In genomic region chr3:90292345-90293275, GRCm38 (mm10) we compare ENCODE assay signal across 8 mouse cellular contexts. TPM values are rescaled to one million over a fixed set of nuclear protein-coding genes. Genes with fewer than 3 reads are reported as not detected.
DNase-seq lines count a peak whose midpoint lies in the region; ATAC-seq and TF ChIP-seq lines count a peak whose summit lies in the region.

Gene Gatad2b, plus strand, starts transcription at chr3:90293178.

- WGBS in forebrain, embryonic 11.5 days = under 1% methylated on average over 47 of the region's 47 CpGs
- under 1% methylated on average over 46 of the region's 47 CpGs for WGBS in heart, embryonic 16.5 days
- under 1% methylated on average over 46 of the region's 47 CpGs for WGBS in liver, embryonic 15.5 days (ENCODE audit: insufficient replicate concordance)
- 1% methylated on average over 47 of the region's 47 CpGs for WGBS in neural tube, embryonic 12.5 days

- no peak; the same call in 1 of the 2 replicates for TF ChIP-seq RAD21 in CH12.LX (IDR thresholded peaks at IDR 0.05; ENCODE audit: low read depth, low read length)

- peak; percentile 99 for DNase-seq in CH12.LX (ENCODE audit: extremely low read depth)
- DNase-seq in c-Kit-positive CD71-positive TER-119-negative erythroid progenitor cells, embryonic 14.5 days (ENCODE audit: low read depth) = peak; percentile 99
- DNase-seq in forebrain, embryonic 11.5 days (ENCODE audit: low spot score) = peak; percentile 98
- DNase-seq in kidney, postnatal 36 days = peak; percentile 99 to 100
- peak; percentile 100 for DNase-seq in telencephalon, adult 2 months (ENCODE audit: low read depth, low spot score)

- TF ChIP-seq CTCF in CH12.LX (conservative IDR thresholded peaks at IDR 0.05 in 1 of 2, IDR thresholded peaks at IDR 0.05 in 1 of 2; ENCODE audit: low read depth in 2 of 2, low read length in 2 of 2) = no peak

- in situ Hi-C loops in CH12.LX (cut with MboI; ENCODE audit: low pct_ligation_motif_present, low pct_unique_long_range_greater_than_20kb, low sequenced_read_pairs) = loop anchor here (10.0 kb wide), 1 partner anchor 82 kb away; no protein-coding TSS in a partner anchor

- peak within 1 kb of the TSS; percentile 88 for H3K4me2 ChIP-seq in CH12.LX (ENCODE audit: insufficient read depth, low read depth, poor library complexity, severe bottlenecking)
- H3K4me2 ChIP-seq in forebrain, embryonic 11.5 days (ENCODE audit: low read depth, low read length, severe bottlenecking) = peak within 1 kb of the TSS; percentile 71
- H3K4me2 ChIP-seq in heart, embryonic 16.5 days (ENCODE audit: low read depth, low read length) = peak within 1 kb of the TSS; percentile 89
- peak within 1 kb of the TSS; percentile 84 for H3K4me2 ChIP-seq in liver, embryonic 15.5 days
- peak within 1 kb of the TSS; percentile 74 for H3K4me2 ChIP-seq in neural tube, embryonic 12.5 days (replicated peaks)

- H3K9ac ChIP-seq in CH12.LX (ENCODE audit: insufficient read depth, low read depth) = peak within 1 kb of the TSS; percentile 98
- H3K9ac ChIP-seq in forebrain, embryonic 11.5 days (ENCODE audit: low read length) = peak within 1 kb of the TSS; percentile 81
- H3K9ac ChIP-seq in heart, embryonic 16.5 days (ENCODE audit: low read length) = peak within 1 kb of the TSS; percentile 94
- H3K9ac ChIP-seq in liver, embryonic 15.5 days = peak within 1 kb of the TSS; percentile 95
- H3K9ac ChIP-seq in neural tube, embryonic 12.5 days = peak within 1 kb of the TSS; percentile 96

- peak within 1 kb of the TSS; percentile 93 for H3K27ac ChIP-seq in CH12.LX (ENCODE audit: insufficient read depth, low read depth)
- peak within 1 kb of the TSS; percentile 97 for H3K27ac ChIP-seq in forebrain, embryonic 11.5 days (ENCODE audit: low read depth, low read length)
- H3K27ac ChIP-seq in heart, embryonic 16.5 days (ENCODE audit: low read length) = peak within 1 kb of the TSS; percentile 97
- peak within 1 kb of the TSS; percentile 94 for H3K27ac ChIP-seq in liver, embryonic 15.5 days (replicated peaks)
- peak within 1 kb of the TSS; percentile 96 for H3K27ac ChIP-seq in neural tube, embryonic 12.5 days

- peak; percentile 99 for ATAC-seq in forebrain, embryonic 11.5 days (replicated peaks; ENCODE audit: low FRiP score)
- ATAC-seq in heart, embryonic 16.5 days (replicated peaks; ENCODE audit: extremely low read depth, insufficient read depth, low FRiP score) = peak; percentile 97
- ATAC-seq in liver, embryonic 15.5 days (ENCODE audit: insufficient read depth) = peak; percentile 97
- peak; percentile 99 for ATAC-seq in neural tube, embryonic 12.5 days (ENCODE audit: low FRiP score, low read depth)

- peaks cover 44% of the 10 kb centered on the region for H3K79me2 ChIP-seq in CH12.LX (replicated peaks; ENCODE audit: control insufficient read depth, extremely low read depth, insufficient read depth, poor library complexity, severe bottlenecking)

- H3K36me3 ChIP-seq in CH12.LX (replicated peaks in 1 of 2; ENCODE audit: control insufficient read depth in 1 of 2, insufficient read depth in 1 of 2, low read length in 1 of 2) = peaks cover 2 to 10% of the 10 kb centered on the region in 2 experiments
- no peaks in the 10 kb centered on the region for H3K36me3 ChIP-seq in forebrain, embryonic 11.5 days (ENCODE audit: control insufficient read depth, insufficient read depth, low read length)
- no peaks in the 10 kb centered on the region for H3K36me3 ChIP-seq in heart, embryonic 16.5 days (ENCODE audit: control insufficient read depth, insufficient read depth)
- no peaks in the 10 kb centered on the region for H3K36me3 ChIP-seq in liver, embryonic 15.5 days (replicated peaks)
- H3K36me3 ChIP-seq in neural tube, embryonic 12.5 days = no peaks in the 10 kb centered on the region

- H3K27me3 ChIP-seq in CH12.LX (replicated peaks) = no peaks in the 10 kb centered on the region
- no peaks in the 10 kb centered on the region for H3K27me3 ChIP-seq in forebrain, embryonic 11.5 days (ENCODE audit: control insufficient read depth, insufficient read depth, low read length)
- no peaks in the 10 kb centered on the region for H3K27me3 ChIP-seq in heart, embryonic 16.5 days (ENCODE audit: control insufficient read depth, insufficient read depth, low read length)
- H3K27me3 ChIP-seq in liver, embryonic 15.5 days = no peaks in the 10 kb centered on the region
- H3K27me3 ChIP-seq in neural tube, embryonic 12.5 days (replicated peaks) = no peaks in the 10 kb centered on the region

- H3K9me3 ChIP-seq in CH12.LX (replicated peaks; ENCODE audit: low read length) = no peaks in the 10 kb centered on the region
- no peaks in the 10 kb centered on the region for H3K9me3 ChIP-seq in forebrain, embryonic 11.5 days (ENCODE audit: control insufficient read depth, low read length)
- no peaks in the 10 kb centered on the region for H3K9me3 ChIP-seq in heart, embryonic 16.5 days (replicated peaks; ENCODE audit: control insufficient read depth, low read length)
- H3K9me3 ChIP-seq in liver, embryonic 15.5 days (replicated peaks) = no peaks in the 10 kb centered on the region
- no peaks in the 10 kb centered on the region for H3K9me3 ChIP-seq in neural tube, embryonic 12.5 days

- dilution Hi-C loops in CH12.LX (cut with MboI; ENCODE audit: extremely low pct_ligation_motif_present, extremely low pct_unique_long_range_greater_than_20kb, low sequenced_read_pairs) = no loop called here

- peak; percentile 79 for TF ChIP-seq POLR2A in CH12.LX (IDR thresholded peaks at IDR 0.05; ENCODE audit: low read depth, low read length)

- H3K4me1 ChIP-seq in CH12.LX (ENCODE audit: control insufficient read depth in 1 of 2, insufficient read depth in 2 of 2) = peaks cover 6 to 30% of the 10 kb centered on the region in 2 experiments; a peak in 3 of 4 replicates
- no peaks in the 10 kb centered on the region; the same call in 1 of the 2 replicates for H3K4me1 ChIP-seq in forebrain, embryonic 11.5 days (replicated peaks; ENCODE audit: control insufficient read depth, insufficient read depth, low read length)
- peaks cover 19% of the 10 kb centered on the region for H3K4me1 ChIP-seq in heart, embryonic 16.5 days (ENCODE audit: control insufficient read depth, insufficient read depth, low read length)
- peaks cover 44% of the 10 kb centered on the region for H3K4me1 ChIP-seq in liver, embryonic 15.5 days (replicated peaks)
- H3K4me1 ChIP-seq in neural tube, embryonic 12.5 days = peaks cover 10% of the 10 kb centered on the region

- peak; percentile 62 for TF ChIP-seq EP300 in CH12.LX (IDR thresholded peaks at IDR 0.05; ENCODE audit: low read length)

- H3K4me3 ChIP-seq in CH12.LX (replicated peaks in 1 of 3; ENCODE audit: low read depth in 2 of 3, low read length in 2 of 3, poor library complexity in 1 of 3) = peak within 1 kb of the TSS; percentile 85 to 98 (median 94)
- H3K4me3 ChIP-seq in forebrain, embryonic 11.5 days (ENCODE audit: low read depth, low read length) = peak within 1 kb of the TSS; percentile 56
- H3K4me3 ChIP-seq in heart, embryonic 16.5 days (ENCODE audit: low read length) = peak within 1 kb of the TSS; percentile 94
- peak within 1 kb of the TSS; percentile 91 for H3K4me3 ChIP-seq in liver, embryonic 15.5 days (replicated peaks)
- H3K4me3 ChIP-seq in neural tube, embryonic 12.5 days = peak within 1 kb of the TSS; percentile 95

TF ChIP-seq in CH12.LX, 34 proteins besides CTCF, POLR2A, EP300 and RAD21 (continues in another document):
- TF ChIP-seq ZMIZ1 (IDR thresholded peaks at IDR 0.05; ENCODE audit: low read depth, low read length) = peak; percentile 86
- TF ChIP-seq USF1 (IDR thresholded peaks at IDR 0.05; ENCODE audit: low read depth, low read length) = no peak
- TF ChIP-seq TBP (conservative IDR thresholded peaks at IDR 0.05; ENCODE audit: low read depth, low read length) = peak; percentile 88
- peak; percentile 40; the same call in 1 of the 2 replicates for TF ChIP-seq ETS1 (conservative IDR thresholded peaks at IDR 0.05; ENCODE audit: low read depth, low read length)
- peak; percentile 69 for TF ChIP-seq IRF4 (IDR thresholded peaks at IDR 0.05; ENCODE audit: low read depth, low read length)
- TF ChIP-seq MXI1 (IDR thresholded peaks at IDR 0.05; ENCODE audit: low read depth, low read length) = no peak; the same call in 1 of the 2 replicates
- no peak for TF ChIP-seq UBTF (IDR thresholded peaks at IDR 0.05; ENCODE audit: low read depth, low read length)
- TF ChIP-seq ZKSCAN1 (IDR thresholded peaks at IDR 0.05; ENCODE audit: borderline replicate concordance, low read depth, low read length) = no peak
- TF ChIP-seq E2F4 (IDR thresholded peaks at IDR 0.05; ENCODE audit: insufficient replicate concordance, low read depth, low read length) = 0 out of 2 replicates have a peak, but pooled peaks have one; percentile 64
- peak; percentile 92 for TF ChIP-seq CHD2 (IDR thresholded peaks at IDR 0.05; ENCODE audit: low read length)
- TF ChIP-seq NRF1 (IDR thresholded peaks at IDR 0.05; ENCODE audit: low read depth, low read length) = no peak
- TF ChIP-seq SIN3A (IDR thresholded peaks at IDR 0.05; ENCODE audit: low read length) = peak; percentile 87
- peak; percentile 50; the same call in 1 of the 2 replicates for TF ChIP-seq KAT2A (IDR thresholded peaks at IDR 0.05; ENCODE audit: insufficient replicate concordance, low read length)
- TF ChIP-seq TCF12 (IDR thresholded peaks at IDR 0.05; ENCODE audit: low read depth, low read length) = peak; percentile 71
- no peak for TF ChIP-seq BHLHE40 (IDR thresholded peaks at IDR 0.05; ENCODE audit: low read depth, low read length)
- TF ChIP-seq ZC3H11A (IDR thresholded peaks at IDR 0.05; ENCODE audit: low read depth, low read length) = no peak
- TF ChIP-seq ELF1 (IDR thresholded peaks at IDR 0.05; ENCODE audit: low read depth, low read length) = peak; percentile 86
- peak; percentile 95; the same call in 1 of the 2 replicates for TF ChIP-seq CHD1 (IDR thresholded peaks at IDR 0.05; ENCODE audit: low read depth, low read length)
- TF ChIP-seq MAX (IDR thresholded peaks at IDR 0.05; ENCODE audit: low read length) = no peak; the same call in 1 of the 2 replicates
- TF ChIP-seq PAX5 (IDR thresholded peaks at IDR 0.05; ENCODE audit: low read length) = no peak
- TF ChIP-seq GABPA (IDR thresholded peaks at IDR 0.05; ENCODE audit: insufficient replicate concordance, low read depth, low read length) = no peak
- no peak for TF ChIP-seq MAZ (IDR thresholded peaks at IDR 0.05; ENCODE audit: low read depth, low read length)
- TF ChIP-seq MYC (IDR thresholded peaks at IDR 0.05; ENCODE audit: low read depth, low read length) = peak; percentile 71

RNA-seq across cellular contexts. Expression of gene Gatad2b, which starts in this region (rescaled TPM):
- total RNA-seq in CH12.LX (2012; rRNA removed) = 8.9 and 10.0 TPM in 2 replicates
- 6.4 and 8.4 TPM in 2 replicates for total RNA-seq in CH12.LX (2014; rRNA removed)
- 20.6 and 22.6 TPM in 2 replicates for polyA plus RNA-seq in CH12.LX (2012; ENCODE audit: insufficient read length, low read depth)
- 12.9 and 14.3 TPM in 2 replicates for polyA plus RNA-seq in forebrain, embryonic 11.5 days (2014; fragmentation: Nextera tagmentation; extraction: Ambion mirVana)
- 8.4 and 8.7 TPM in 2 replicates for polyA plus RNA-seq in heart, embryonic 16.5 days (2015; fragmentation: Nextera tagmentation; extraction: Ambion mirVana)
- polyA plus RNA-seq in liver, embryonic 15.5 days (2015; fragmentation: Nextera tagmentation; extraction: Ambion mirVana) = 3.4 and 3.5 TPM in 2 replicates
- 12.8 and 15.9 TPM in 2 replicates for polyA plus RNA-seq in neural tube, embryonic 12.5 days (2016; fragmentation: Nextera tagmentation; extraction: Ambion mirVana)

Comparison
In these comparisons a context has a peak if more than half of its experiments do, and no peak if none do; other contexts are left out.
1. Peak in every context shown above with its lines: DNase-seq, ATAC-seq, H3K4me3 ChIP-seq and H3K27ac ChIP-seq.